Mouse (Mus musculus): ENCODE data around the gene Abcb9. TPM values are rescaled to one million over a fixed set of nuclear protein-coding genes. Genes with fewer than 3 reads are reported as not detected.
"Not testable (repeated sequence)": the region's sequence is repeated elsewhere in the genome, so short reads cannot be mapped to it uniquely, and the experiment has no call there.

The Abcb9 gene
- total and polyA plus RNA-seq, 2 experiments from 2014 or later: 19.7 to 25.0 TPM

DNA sequence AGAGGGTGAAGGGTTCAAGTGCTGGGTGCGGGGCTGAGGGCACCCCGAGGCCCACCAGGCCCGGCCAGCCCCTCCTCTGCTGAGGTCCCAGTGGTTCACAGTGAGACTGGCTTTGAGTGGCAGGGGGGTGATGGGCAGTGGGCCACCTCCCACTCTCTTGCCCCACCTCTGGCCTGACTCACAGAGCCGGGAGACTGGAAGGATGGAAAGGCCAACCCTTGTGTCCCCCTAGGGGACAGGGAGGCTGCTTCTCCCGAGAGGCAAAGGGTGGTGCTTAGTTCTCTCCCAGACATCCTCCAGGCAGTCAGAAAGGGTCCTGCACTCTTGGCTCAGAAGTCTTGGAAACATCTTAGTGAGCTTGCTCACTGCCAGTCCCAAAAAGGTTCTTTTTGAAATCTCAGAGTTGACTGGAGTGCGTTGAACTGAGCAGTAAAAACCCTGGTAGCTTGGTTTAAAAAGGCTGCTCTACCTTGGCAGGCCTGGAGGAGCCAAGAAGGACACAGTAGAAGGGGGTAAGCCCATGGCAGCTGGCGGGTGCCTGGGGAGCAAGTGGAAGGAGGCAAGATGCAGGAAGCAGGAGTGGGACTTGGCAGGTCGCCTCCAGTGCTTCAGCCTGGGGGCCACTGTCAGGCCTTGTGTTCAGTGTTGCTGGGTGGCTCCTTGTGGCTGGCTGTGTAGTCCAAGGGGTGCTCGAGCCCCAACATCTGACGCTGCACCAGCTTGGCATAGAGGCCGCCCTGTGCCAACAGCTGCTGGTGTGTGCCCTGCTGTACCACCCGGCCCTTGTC is 33.4 kb downstream of the Abcb9 start:
- ATAC-seq: peak; percentile 47
- Histone ChIP-seq H3K4me3 (ENCODE audit: low read depth, low read length) (no peak overlapping the region), H3K4me1 (ENCODE audit: insufficient read depth) (no peaks in the 10 kb centered on the region), H3K4me2 (ENCODE audit: low read depth) (no peak overlapping the region), H3K27ac (ENCODE audit: low read depth, low read length) (no peak overlapping the region), H3K9ac (no peak overlapping the region), H3K36me3 (ENCODE audit: insufficient read depth) (no peaks in the 10 kb centered on the region), H3K27me3 (ENCODE audit: insufficient read depth, low read length) (no peaks in the 10 kb centered on the region), H3K9me3 (ENCODE audit: low read length) (no peaks in the 10 kb centered on the region)
- no peak for DNase-seq
- 61% methylated on average over 12 of the region's 12 CpGs for WGBS
- 0 out of 2 replicates have a peak, but pooled peaks have one; percentile 2 for TF ChIP-seq CTCF (IDR thresholded peaks at IDR 0.05; ENCODE audit: low read depth)

DNA sequence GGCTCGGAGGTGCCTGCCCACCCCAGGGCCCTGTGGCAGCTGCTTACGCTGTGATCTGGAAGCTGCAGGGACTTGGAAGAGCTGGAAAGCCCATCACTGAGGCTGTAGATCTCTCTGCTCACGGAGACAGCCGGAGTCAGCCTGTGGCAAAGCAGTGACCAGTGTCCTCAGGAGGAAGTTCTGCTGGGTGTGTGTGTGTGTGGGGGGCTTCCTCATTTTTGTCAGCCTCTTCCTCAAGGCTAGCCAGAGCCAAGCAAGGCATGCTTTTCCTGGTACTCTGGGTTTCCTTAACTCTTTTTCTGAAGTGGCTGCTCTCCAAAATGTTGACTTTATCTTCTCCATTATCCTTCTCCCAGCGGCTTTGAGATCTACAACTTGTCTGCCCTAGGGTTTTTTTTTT is 35.9 kb downstream of the Abcb9 start:
- Histone ChIP-seq H3K4me1 (ENCODE audit: insufficient read depth) (no peaks in the 10 kb centered on the region), H3K36me3 (ENCODE audit: insufficient read depth) (no peaks in the 10 kb centered on the region), H3K4me3 (ENCODE audit: low read depth, low read length) (no peak overlapping the region), H3K4me2 (ENCODE audit: low read depth) (no peak overlapping the region), H3K27ac (ENCODE audit: low read depth, low read length) (no peak overlapping the region), H3K9me3 (ENCODE audit: low read length) (no peaks in the 10 kb centered on the region), H3K9ac (no peak overlapping the region), H3K27me3 (ENCODE audit: insufficient read depth, low read length) (no peaks in the 10 kb centered on the region)
- no peak for TF ChIP-seq CTCF (IDR thresholded peaks at IDR 0.05; ENCODE audit: low read depth)
- no peak for DNase-seq
- 80% methylated on average over 5 of the region's 5 CpGs for WGBS
- no peak for ATAC-seq

DNA sequence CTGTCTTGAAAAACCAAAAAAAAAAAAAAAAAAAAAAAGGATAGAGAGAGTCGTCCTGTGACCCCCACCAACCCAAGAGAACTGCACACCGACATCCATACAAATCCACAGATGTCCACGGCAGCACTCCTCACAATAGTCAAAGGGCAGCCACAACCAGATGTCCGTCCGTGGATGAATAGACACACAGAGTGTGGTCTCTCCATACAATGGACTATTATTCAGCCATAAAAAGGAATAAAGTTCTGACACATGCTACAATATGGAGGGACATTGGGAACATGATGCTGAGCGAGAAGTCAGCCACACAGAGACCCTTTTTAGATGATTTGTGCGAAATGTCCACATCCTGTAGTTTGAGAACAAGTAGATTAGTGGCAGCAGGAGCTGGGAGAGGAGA is 36.8 kb downstream of the Abcb9 start:
- 75% methylated on average over 7 of the region's 7 CpGs for WGBS
- Histone ChIP-seq H3K36me3 (ENCODE audit: insufficient read depth) (no peaks in the 10 kb centered on the region), H3K4me1 (ENCODE audit: insufficient read depth) (no peaks in the 10 kb centered on the region), H3K4me2 (ENCODE audit: low read depth) (no peak overlapping the region), H3K9ac (no peak overlapping the region), H3K27ac (ENCODE audit: low read depth, low read length) (no peak overlapping the region), H3K4me3 (ENCODE audit: low read depth, low read length) (no peak overlapping the region), H3K9me3 (ENCODE audit: low read length) (no peaks in the 10 kb centered on the region), H3K27me3 (ENCODE audit: insufficient read depth, low read length) (no peaks in the 10 kb centered on the region)
- DNase-seq (no peak), ATAC-seq (no peak)
- no peak for TF ChIP-seq CTCF (IDR thresholded peaks at IDR 0.05; ENCODE audit: low read depth)

DNA sequence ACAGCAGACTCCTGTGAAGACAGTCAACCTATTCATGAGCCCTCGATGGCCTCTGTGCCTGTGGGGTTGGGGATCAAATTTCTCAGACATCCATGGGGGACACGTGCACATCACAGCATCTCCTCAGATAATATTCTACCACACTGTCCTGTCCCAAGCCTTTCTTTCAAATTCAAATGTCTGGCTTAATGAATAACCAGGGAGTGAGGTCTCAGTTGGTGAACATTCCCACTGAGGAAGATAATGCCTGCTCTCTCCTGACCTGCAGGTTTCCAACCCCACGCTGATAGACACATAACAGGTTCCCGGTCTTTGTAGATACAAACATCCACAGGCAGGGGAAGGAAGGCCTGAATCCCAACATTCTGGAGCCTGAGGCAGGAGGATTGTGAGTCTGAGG is 38.6 kb downstream of the Abcb9 start:
- Histone ChIP-seq H3K36me3 (ENCODE audit: insufficient read depth) (no peaks in the 10 kb centered on the region), H3K4me2 (ENCODE audit: low read depth) (no peak overlapping the region), H3K27ac (ENCODE audit: low read depth, low read length) (no peak overlapping the region), H3K27me3 (ENCODE audit: insufficient read depth, low read length) (no peaks in the 10 kb centered on the region), H3K9ac (no peak overlapping the region), H3K9me3 (ENCODE audit: low read length) (no peaks in the 10 kb centered on the region), H3K4me3 (ENCODE audit: low read depth, low read length) (no peak overlapping the region), H3K4me1 (ENCODE audit: insufficient read depth) (no peaks in the 10 kb centered on the region)
- DNase-seq (no peak), ATAC-seq (no peak)
- TF ChIP-seq CTCF (IDR thresholded peaks at IDR 0.05; ENCODE audit: low read depth): no peak
- 60% methylated on average over 4 of the region's 4 CpGs for WGBS

DNA sequence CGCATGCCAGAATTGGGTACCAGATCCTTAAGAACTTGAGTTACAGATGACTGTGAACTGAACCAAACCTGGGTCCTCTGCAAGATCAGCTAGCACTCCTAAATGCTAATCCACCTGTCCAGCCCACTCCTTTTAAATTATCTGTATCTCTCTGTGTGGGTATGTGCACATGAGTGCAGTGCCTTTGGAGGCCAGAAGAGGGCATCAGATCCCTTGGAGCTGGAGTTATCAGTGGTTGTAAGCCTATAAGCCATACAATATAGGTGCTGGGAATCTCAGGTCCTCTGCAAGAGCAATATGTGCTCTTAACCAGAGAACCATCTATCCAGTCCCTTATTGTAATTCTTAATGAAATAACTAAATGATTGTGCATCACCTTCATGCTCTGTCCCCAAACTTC is 39.4 kb downstream of the Abcb9 start:
- no peak; the same call in 1 of the 2 replicates for TF ChIP-seq CTCF (IDR thresholded peaks at IDR 0.05; ENCODE audit: low read depth)
- H3K9ac ChIP-seq: no peak overlapping the region
- H3K36me3 ChIP-seq (ENCODE audit: insufficient read depth): no peaks in the 10 kb centered on the region
- H3K4me2 ChIP-seq (ENCODE audit: low read depth): no peak overlapping the region
- no peaks in the 10 kb centered on the region for H3K9me3 ChIP-seq (ENCODE audit: low read length)
- no peak overlapping the region for H3K27ac ChIP-seq (ENCODE audit: low read depth, low read length)
- DNase-seq: no peak
- 100% methylated on average over 1 of the region's 1 CpGs for WGBS
- H3K4me1 ChIP-seq (ENCODE audit: insufficient read depth): no peaks in the 10 kb centered on the region
- no peaks in the 10 kb centered on the region for H3K27me3 ChIP-seq (ENCODE audit: insufficient read depth, low read length)
- ATAC-seq: no peak
- no peak overlapping the region for H3K4me3 ChIP-seq (ENCODE audit: low read depth, low read length)

DNA sequence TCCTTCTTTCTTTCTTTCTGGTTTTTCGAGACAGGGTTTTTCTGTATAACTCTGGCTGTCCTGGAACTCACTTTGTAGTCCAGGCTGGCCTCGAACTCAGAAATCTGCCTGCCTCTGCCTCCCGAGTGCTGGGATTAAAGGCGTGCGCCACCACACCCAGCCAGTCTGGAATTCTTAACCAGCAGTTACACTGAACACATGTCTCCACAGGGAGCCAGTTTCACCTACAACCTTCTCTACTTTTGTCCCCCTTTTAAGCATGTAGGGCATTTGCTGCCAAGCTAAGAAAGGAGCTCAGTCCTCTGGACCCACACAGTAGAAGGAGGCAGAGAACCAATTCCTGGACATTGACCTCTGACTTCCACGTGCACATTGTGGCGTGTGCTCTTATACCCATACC is 43.0 kb downstream of the Abcb9 start:
- not testable (repeated sequence) for H3K27ac ChIP-seq (ENCODE audit: low read depth, low read length); H3K27me3 ChIP-seq (ENCODE audit: insufficient read depth, low read length); H3K36me3 ChIP-seq (ENCODE audit: insufficient read depth); H3K4me1 ChIP-seq (ENCODE audit: insufficient read depth); H3K4me2 ChIP-seq (ENCODE audit: low read depth); DNase-seq; H3K9ac ChIP-seq; H3K4me3 ChIP-seq (ENCODE audit: low read depth, low read length); H3K9me3 ChIP-seq (ENCODE audit: low read length); ATAC-seq
- 86% methylated on average over 7 of the region's 7 CpGs for WGBS

DNA sequence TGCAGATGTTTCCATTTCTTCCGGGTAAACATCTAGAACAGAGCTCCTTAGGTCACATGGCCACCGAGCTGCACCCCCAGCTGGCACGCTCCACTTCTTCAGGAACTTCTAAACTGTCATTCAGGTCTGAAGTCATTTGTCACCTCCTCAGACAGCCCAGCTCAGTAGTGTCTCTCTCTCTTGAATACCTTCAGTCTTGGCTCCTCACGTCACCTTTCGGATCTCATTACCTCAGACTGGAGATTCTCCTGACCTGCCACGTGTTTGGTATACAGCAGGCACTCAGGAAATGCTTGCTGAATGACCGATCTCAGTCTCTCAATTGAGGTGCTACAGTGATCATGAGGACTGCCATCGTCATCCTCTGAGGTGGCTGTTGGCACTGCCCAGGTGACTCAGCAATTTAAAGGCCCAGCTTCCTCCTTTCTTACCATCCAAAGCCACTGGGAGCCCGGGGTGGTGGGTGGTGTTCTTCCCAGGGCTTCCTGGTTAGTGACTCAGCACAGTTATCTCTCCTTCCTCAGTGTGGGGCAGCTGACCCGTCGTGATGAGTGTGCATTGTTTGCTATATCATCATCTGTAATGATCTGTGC is 43.6 kb downstream of the Abcb9 start:
- H3K4me1 ChIP-seq (ENCODE audit: insufficient read depth): no peaks in the 10 kb centered on the region
- H3K4me2 ChIP-seq (ENCODE audit: low read depth): no peak overlapping the region
- no peak overlapping the region for H3K27ac ChIP-seq (ENCODE audit: low read depth, low read length)
- H3K27me3 ChIP-seq (ENCODE audit: insufficient read depth, low read length): no peaks in the 10 kb centered on the region
- TF ChIP-seq CTCF (IDR thresholded peaks at IDR 0.05; ENCODE audit: low read depth): no peak
- no peak overlapping the region for H3K4me3 ChIP-seq (ENCODE audit: low read depth, low read length)
- DNase-seq: no peak
- H3K9ac ChIP-seq: no peak overlapping the region
- no peak for ATAC-seq
- no peaks in the 10 kb centered on the region for H3K9me3 ChIP-seq (ENCODE audit: low read length)
- no peaks in the 10 kb centered on the region for H3K36me3 ChIP-seq (ENCODE audit: insufficient read depth)
- 86% methylated on average over 11 of the region's 11 CpGs for WGBS
